Mouse (Mus musculus) G1E (cell line): ENCODE results near the gene Lrr1.

Source experiments
- CTCF ChIP-seq: IDR thresholded peaks from 2 replicates; pipeline ENCODE4 v1.5.1; 2012; ENCODE audit warnings: low read depth, low read length, inconsistent platforms, mixed read lengths
- GATA1 ChIP-seq: IDR thresholded peaks from 2 replicates; pipeline ENCODE4 v1.6.1; 2012; ENCODE audit warnings: borderline replicate concordance, low read length, inconsistent platforms, mixed read lengths
- TAL1 ChIP-seq: conservative IDR thresholded peaks from 2 replicates; pipeline ENCODE4 v1.6.1; 2012; ENCODE audit warnings: low read depth, low read length, inconsistent platforms, mixed read lengths

DNA sequence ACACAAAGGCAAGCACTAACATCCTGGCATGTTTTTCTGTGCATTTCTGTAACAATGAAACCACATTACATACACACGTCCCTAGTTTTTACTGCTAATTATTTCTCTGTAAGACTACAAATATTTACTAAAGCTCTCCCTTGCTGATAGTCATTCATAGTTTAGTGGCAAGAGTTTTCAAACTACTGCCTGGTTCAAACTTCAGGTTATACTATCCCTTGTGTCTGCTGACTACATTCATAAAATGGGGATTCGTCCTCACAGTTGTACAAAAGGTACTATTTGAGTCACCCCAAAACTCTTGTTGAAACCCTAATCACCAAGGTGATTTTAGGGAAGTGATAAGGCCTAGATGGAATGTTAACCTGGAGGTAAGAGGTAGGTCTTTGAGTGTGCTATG is 12.7 kb upstream of the Lrr1 start:
- no peak for TF ChIP-seq CTCF
- no peak for TF ChIP-seq GATA1
- TF ChIP-seq TAL1 = no peak
